Mouse (Mus musculus): ENCODE measurements around the gene Antxr2.

GRCm38 (mm10) chr5:97837333-97837732 lies 193.5 kb downstream of the Antxr2 start:
- TF ChIP-seq CTCF (IDR thresholded peaks at IDR 0.05) = no peak
- no peak for TF ChIP-seq POLR2A (IDR thresholded peaks at IDR 0.05; ENCODE audit: insufficient read depth, low read depth, low read length)
- TF ChIP-seq EP300 (IDR thresholded peaks at IDR 0.05; ENCODE audit: insufficient read depth, low read depth, low read length) = no peak

All from heart, adult 2 months (tissue).